Mouse (Mus musculus): ENCODE measurements around the gene Tekt3.

The Tekt3 gene

GRCm38 (mm10) chr11:63127513-63127912 is 66.1 kb downstream of the Tekt3 start:
- DNase-seq = no peak

- no peak for DNase-seq
These were observed 67.3 kb downstream of the Tekt3 start, which contains the start of gene Pmp22 for GRCm38 (mm10) chr11:63128784-63129183. Gene Pmp22 (plus strand): TSS chr11:63128982.

DNA sequence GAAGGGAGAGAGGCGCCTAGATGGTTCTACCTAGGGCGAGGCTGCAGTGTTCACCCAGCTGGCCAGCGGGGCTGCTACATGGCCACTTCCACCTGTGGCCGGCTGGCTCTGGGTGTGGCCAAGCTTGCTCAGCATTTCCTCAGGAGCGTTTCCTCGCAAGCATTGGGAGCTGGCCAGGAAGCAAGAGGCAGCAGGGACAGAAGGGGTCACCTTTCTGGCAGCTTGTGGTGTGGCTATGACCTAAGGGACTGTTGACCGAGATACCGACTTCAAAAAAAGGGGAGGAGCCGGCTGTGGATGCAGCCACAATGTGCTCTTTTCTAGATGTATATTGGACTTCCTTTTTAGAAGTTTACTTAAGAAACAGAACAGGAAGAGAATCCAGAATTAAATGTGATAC is 67.9 kb downstream of the Tekt3 start:
- DNase-seq = no peak

- no peak for DNase-seq
These were observed 68.4 kb downstream of the Tekt3 start for GRCm38 (mm10) chr11:63129840-63130239.

GRCm38 (mm10) chr11:63130497-63130896 is 69.0 kb downstream of the Tekt3 start:
- no peak for DNase-seq

DNA sequence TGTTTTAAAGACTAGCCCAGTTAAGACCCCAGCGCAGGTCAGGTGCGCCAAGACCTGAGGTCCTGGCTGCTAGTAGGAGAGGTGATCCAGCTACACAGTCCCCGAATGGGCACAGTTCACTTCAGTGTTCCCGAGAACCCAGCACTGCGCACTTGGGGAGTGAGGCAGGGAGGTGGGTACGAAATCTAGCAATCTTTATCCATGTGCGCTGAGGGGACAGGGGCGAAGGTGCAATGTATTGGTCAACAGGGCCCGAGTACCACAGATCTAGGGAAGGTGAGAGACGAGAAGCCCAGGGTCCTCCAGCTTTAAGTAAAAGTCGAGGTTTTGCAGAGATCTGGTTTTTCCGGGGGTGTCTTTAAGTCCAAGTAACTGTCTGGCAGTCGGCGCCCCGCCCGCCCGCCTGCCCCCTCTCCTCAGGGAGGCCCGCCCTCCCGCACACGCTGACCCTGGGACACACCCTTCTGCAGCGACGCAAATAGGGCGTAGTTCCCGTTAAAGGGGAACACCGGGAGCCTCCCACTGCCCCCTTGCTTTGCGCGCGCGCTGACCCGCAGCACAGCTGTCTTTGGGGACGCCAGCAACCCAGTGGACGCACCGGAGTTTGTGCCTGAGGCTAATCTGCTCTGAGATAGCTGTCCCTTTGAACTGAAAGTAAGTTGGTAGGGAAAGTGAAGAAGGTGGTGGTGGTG is 69.7 kb downstream of the Tekt3 start:
- DNase-seq = no peak

- DNase-seq = no peak
These were observed 70.2 kb downstream of the Tekt3 start for GRCm38 (mm10) chr11:63131693-63132040.

DNA sequence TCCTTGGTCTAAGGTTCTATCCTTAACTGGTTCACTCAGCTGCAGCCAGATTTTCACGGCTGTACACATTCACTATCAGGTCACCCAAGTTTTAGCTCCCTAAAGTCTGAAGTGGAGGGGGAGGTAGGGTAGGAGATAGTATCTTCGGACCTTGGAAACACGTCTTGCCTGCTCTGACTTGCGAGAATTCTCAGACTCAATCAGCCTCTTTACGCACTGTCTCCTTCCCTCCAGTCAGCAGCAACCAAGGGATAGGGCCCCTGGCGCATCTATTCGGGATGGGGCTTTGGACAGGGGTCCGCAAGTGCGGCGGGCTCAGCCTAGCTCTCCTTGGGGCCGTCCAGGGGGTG is 70.7 kb downstream of the Tekt3 start:
- no peak for DNase-seq

- DNase-seq = peak; percentile 19
These were observed 71.3 kb downstream of the Tekt3 start for GRCm38 (mm10) chr11:63132501-63133435.

- no peak for DNase-seq
These were observed 72.6 kb downstream of the Tekt3 start for GRCm38 (mm10) chr11:63134021-63134420.

- no peak for DNase-seq
These were observed 73.5 kb downstream of the Tekt3 start for GRCm38 (mm10) chr11:63134742-63135482.

DNA sequence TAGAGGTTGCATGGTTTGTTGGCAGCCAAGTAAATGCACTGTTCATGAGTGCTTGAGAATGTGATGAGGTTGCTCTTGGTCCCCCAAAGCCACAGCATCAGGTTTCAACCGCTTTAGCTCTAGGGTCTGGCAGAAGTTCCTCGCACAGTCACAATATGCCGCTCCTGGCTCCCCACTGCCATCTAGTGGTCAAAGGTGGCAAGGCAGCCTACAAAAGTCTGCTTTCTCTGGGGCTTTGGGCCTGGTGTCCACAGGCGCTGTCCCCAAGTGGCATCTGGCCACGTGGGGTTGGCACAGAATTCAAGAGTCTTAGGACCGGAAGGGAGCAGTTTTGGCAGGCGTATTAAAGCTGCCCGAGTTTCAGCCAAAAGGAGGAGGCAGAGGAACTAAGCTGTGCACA is 74.2 kb downstream of the Tekt3 start:
- DNase-seq = peak; percentile 86

DNA sequence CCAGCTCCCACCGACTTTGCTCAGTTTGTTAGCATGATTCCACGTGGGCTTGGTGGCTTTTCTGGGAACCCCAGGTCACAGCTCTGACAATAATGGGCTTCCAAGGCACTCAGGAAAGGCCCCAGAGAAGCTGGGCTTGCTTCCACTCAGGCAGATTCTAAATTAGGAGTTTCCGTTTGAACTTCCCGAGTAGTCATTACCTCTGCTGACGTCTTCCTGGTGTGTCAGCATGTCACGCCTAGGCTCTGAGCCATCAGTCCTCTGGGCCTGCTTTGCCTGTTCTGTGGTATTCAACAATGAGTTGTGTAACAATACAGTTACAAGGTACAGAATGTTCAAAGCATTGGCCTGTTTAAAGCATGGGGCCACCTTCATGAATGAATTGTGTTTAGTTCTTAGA is 74.8 kb downstream of the Tekt3 start:
- DNase-seq = no peak

- DNase-seq = no peak
These were observed 75.5 kb downstream of the Tekt3 start for GRCm38 (mm10) chr11:63136836-63137416.

- no peak for DNase-seq
These were observed 77.3 kb downstream of the Tekt3 start for GRCm38 (mm10) chr11:63138739-63139138.

GRCm38 (mm10) chr11:63142311-63142710 is 80.9 kb downstream of the Tekt3 start:
- no peak for DNase-seq

- DNase-seq = no peak
These were observed 81.4 kb downstream of the Tekt3 start for GRCm38 (mm10) chr11:63142816-63143215.

GRCm38 (mm10) chr11:63143486-63143885 is 82.0 kb downstream of the Tekt3 start:
- DNase-seq = no peak

Data from thymus, postnatal 4 days (tissue).